Mouse (Mus musculus) embryonic facial prominence, embryonic 12.5 days (tissue): ENCODE results near the gene Arhgap24. TPM values are rescaled to one million over a fixed set of nuclear protein-coding genes. Genes with fewer than 3 reads are reported as not detected.
A peak's percentile ranks its signal among the peaks of the same experiment; 100 is the strongest.

Experiments
- ATAC-seq: fragments of 200-750 bp; cut with Nextera tagmentation; 2 replicates; pipeline ENCODE4 v1.8.0; 2017; ENCODE audit not compliant: insufficient number of reproducible peaks, insufficient read depth, low FRiP score, low TSS enrichment
- H3K27ac ChIP-seq: fragments of 300-500 bp; sonication (generic); 2 replicates; pipeline ENCODE4 v1.5.1; 2016; ENCODE audit warnings: mild to moderate bottlenecking
- H3K27me3 ChIP-seq: fragments of 300-500 bp; sonication (generic); 2 replicates; pipeline ENCODE4 v1.6.1; 2016; ENCODE audit warnings: mild to moderate bottlenecking, moderate library complexity
- H3K36me3 ChIP-seq: fragments of 300-500 bp; sonication (generic); 2 replicates; pipeline ENCODE4 v1.6.1; 2016; ENCODE audit warnings: mild to moderate bottlenecking
- H3K4me1 ChIP-seq: fragments of 300-500 bp; sonication (generic); 2 replicates; pipeline ENCODE4 v1.6.1; 2016
- H3K4me2 ChIP-seq: fragments of 300-500 bp; sonication (generic); replicated peaks from 2 replicates; pipeline ENCODE4 v1.6.1; 2016; ENCODE audit warnings: mild to moderate bottlenecking, moderate library complexity
- H3K4me3 ChIP-seq: fragments of 300-500 bp; sonication (generic); 2 replicates; pipeline ENCODE4 v1.5.1; 2016; ENCODE audit warnings: mild to moderate bottlenecking
- H3K9ac ChIP-seq: fragments of 300-500 bp; sonication (generic); 2 replicates; pipeline ENCODE4 v1.6.1; 2016; ENCODE audit warnings: mild to moderate bottlenecking, moderate library complexity
- H3K9me3 ChIP-seq: fragments of 300-500 bp; sonication (generic); 2 replicates; pipeline ENCODE4 v1.6.1; 2016; ENCODE audit warnings: mild to moderate bottlenecking, moderate library complexity
- WGBS: fragments of 180-500 bp; shearing (Covaris S2); methylation state at CpG from one replicate; pipeline ENCODE4 v1.1.7; 2016; 5-methylcytosine and 5-hydroxymethylcytosine counted together
- polyA plus RNA-seq: library from polyadenylated mRNA; unstranded; fragments of >200 nt; fragmentation: Nextera tagmentation; extraction: Ambion mirVana; gene quantifications from 2 replicates; pipeline ENCODE4 v1.2.1, GENCODE M21; 2016

The Arhgap24 gene
- polyA plus RNA-seq, 1 experiment from 2014 or later, result 22.4 TPM

GRCm38 (mm10) chr5:102591422-102591821, 110.2 kb downstream of the Arhgap24 start:
- Histone ChIP-seq H3K4me1 (no peaks in the 10 kb centered on the region), H3K4me3 (no peak overlapping the region), H3K27ac (no peak overlapping the region), H3K9me3 (no peaks in the 10 kb centered on the region), H3K4me2 (no peak overlapping the region), H3K9ac (no peak overlapping the region), H3K27me3 (no peaks in the 10 kb centered on the region), H3K36me3 (no peaks in the 10 kb centered on the region)
- 91% methylated on average over 1 of the region's 1 CpGs for WGBS
- ATAC-seq, result no peak

GRCm38 (mm10) chr5:102593058-102593457, 111.9 kb downstream of the Arhgap24 start:
- Histone ChIP-seq H3K27me3 (no peaks in the 10 kb centered on the region), H3K9me3 (no peaks in the 10 kb centered on the region), H3K4me1 (no peaks in the 10 kb centered on the region), H3K4me3 (no peak overlapping the region), H3K27ac (no peak overlapping the region), H3K36me3 (no peaks in the 10 kb centered on the region), H3K4me2 (no peak overlapping the region), H3K9ac (no peak overlapping the region)
- 58% methylated on average over 2 of the region's 2 CpGs for WGBS
- no peak for ATAC-seq

- H3K4me3 ChIP-seq, result no peak overlapping the region
- WGBS, result 89% methylated on average over 1 of the region's 1 CpGs
- no peaks in the 10 kb centered on the region for H3K4me1 ChIP-seq
- H3K27ac ChIP-seq, result no peak overlapping the region
- no peak overlapping the region for H3K9ac ChIP-seq
- no peak overlapping the region for H3K4me2 ChIP-seq
- no peak for ATAC-seq
- H3K9me3 ChIP-seq, result no peaks in the 10 kb centered on the region
- no peaks in the 10 kb centered on the region for H3K27me3 ChIP-seq
- no peaks in the 10 kb centered on the region for H3K36me3 ChIP-seq
These were observed 117.9 kb downstream of the Arhgap24 start for GRCm38 (mm10) chr5:102599102-102599501.

- Histone ChIP-seq H3K36me3 (no peaks in the 10 kb centered on the region), H3K9me3 (no peaks in the 10 kb centered on the region), H3K4me3 (no peak overlapping the region), H3K27me3 (no peaks in the 10 kb centered on the region), H3K9ac (no peak overlapping the region), H3K4me1 (no peaks in the 10 kb centered on the region), H3K27ac (no peak overlapping the region), H3K4me2 (no peak overlapping the region)
- no peak for ATAC-seq
- 83% methylated on average over 3 of the region's 3 CpGs for WGBS
These were observed 132.4 kb downstream of the Arhgap24 start for GRCm38 (mm10) chr5:102613571-102613970.

GRCm38 (mm10) chr5:102614081-102614480, 132.9 kb downstream of the Arhgap24 start:
- Histone ChIP-seq H3K4me3 (no peak overlapping the region), H3K36me3 (no peaks in the 10 kb centered on the region), H3K4me2 (no peak overlapping the region), H3K9me3 (no peaks in the 10 kb centered on the region), H3K27ac (no peak overlapping the region), H3K9ac (no peak overlapping the region), H3K27me3 (no peaks in the 10 kb centered on the region), H3K4me1 (no peaks in the 10 kb centered on the region)
- 94% methylated on average over 2 of the region's 2 CpGs for WGBS
- no peak for ATAC-seq

- no peak overlapping the region for H3K27ac ChIP-seq
- no peaks in the 10 kb centered on the region for H3K36me3 ChIP-seq
- no peaks in the 10 kb centered on the region for H3K27me3 ChIP-seq
- no peak overlapping the region for H3K9ac ChIP-seq
- WGBS, result 91% methylated on average over 6 of the region's 6 CpGs
- H3K4me1 ChIP-seq, result no peaks in the 10 kb centered on the region
- no peak for ATAC-seq
- H3K9me3 ChIP-seq, result no peaks in the 10 kb centered on the region
- no peak overlapping the region for H3K4me2 ChIP-seq
- H3K4me3 ChIP-seq, result no peak overlapping the region
These were observed 134.1 kb downstream of the Arhgap24 start for GRCm38 (mm10) chr5:102615249-102615648.

GRCm38 (mm10) chr5:102621036-102621435, 139.8 kb downstream of the Arhgap24 start:
- H3K36me3 ChIP-seq, result no peaks in the 10 kb centered on the region
- no peak overlapping the region for H3K4me2 ChIP-seq
- ATAC-seq, result no peak
- 81% methylated on average over 1 of the region's 1 CpGs for WGBS
- H3K27ac ChIP-seq, result no peak overlapping the region
- no peaks in the 10 kb centered on the region for H3K9me3 ChIP-seq
- H3K27me3 ChIP-seq, result no peaks in the 10 kb centered on the region
- no peak overlapping the region for H3K4me3 ChIP-seq
- no peak overlapping the region for H3K9ac ChIP-seq
- no peaks in the 10 kb centered on the region for H3K4me1 ChIP-seq

GRCm38 (mm10) chr5:102623807-102624435, 142.7 kb downstream of the Arhgap24 start:
- Histone ChIP-seq H3K4me1 (peaks cover 8% of the 10 kb centered on the region; the same call in 1 of the 2 replicates), H3K36me3 (no peaks in the 10 kb centered on the region), H3K27me3 (no peaks in the 10 kb centered on the region), H3K4me2 (no peak overlapping the region), H3K9me3 (no peaks in the 10 kb centered on the region), H3K27ac (no peak overlapping the region), H3K9ac (no peak overlapping the region), H3K4me3 (no peak overlapping the region)
- ATAC-seq, result no peak
- 87% methylated on average over 3 of the region's 3 CpGs for WGBS

GRCm38 (mm10) chr5:102626671-102627070, 145.5 kb downstream of the Arhgap24 start:
- no peak overlapping the region for H3K27ac ChIP-seq
- H3K4me1 ChIP-seq, result peaks cover 12% of the 10 kb centered on the region
- H3K9me3 ChIP-seq, result no peaks in the 10 kb centered on the region
- H3K36me3 ChIP-seq, result no peaks in the 10 kb centered on the region
- H3K9ac ChIP-seq, result no peak overlapping the region
- no peak overlapping the region for H3K4me2 ChIP-seq
- no peak overlapping the region for H3K4me3 ChIP-seq
- 63% methylated on average over 2 of the region's 2 CpGs for WGBS
- no peak for ATAC-seq
- H3K27me3 ChIP-seq, result no peaks in the 10 kb centered on the region

- no peaks in the 10 kb centered on the region for H3K36me3 ChIP-seq
- H3K27me3 ChIP-seq, result no peaks in the 10 kb centered on the region
- no peak for ATAC-seq
- H3K9me3 ChIP-seq, result no peaks in the 10 kb centered on the region
- peaks cover 12% of the 10 kb centered on the region for H3K4me1 ChIP-seq
- 42% methylated on average over 11 of the region's 11 CpGs for WGBS
- H3K9ac ChIP-seq, result no peak overlapping the region
- peak overlapping the region; percentile 50; the same call in 1 of the 2 replicates for H3K27ac ChIP-seq
- H3K4me2 ChIP-seq, result no peak overlapping the region
- H3K4me3 ChIP-seq, result no peak overlapping the region
These were observed 148.2 kb downstream of the Arhgap24 start for GRCm38 (mm10) chr5:102629362-102629771.

GRCm38 (mm10) chr5:102635591-102635990, 154.4 kb downstream of the Arhgap24 start:
- Histone ChIP-seq H3K9me3 (no peaks in the 10 kb centered on the region), H3K27me3 (no peaks in the 10 kb centered on the region), H3K4me1 (0 out of 2 replicates have a peak, but pooled peaks cover 1% of the 10 kb centered on the region), H3K27ac (no peak overlapping the region), H3K4me2 (no peak overlapping the region), H3K4me3 (no peak overlapping the region), H3K9ac (no peak overlapping the region), H3K36me3 (no peaks in the 10 kb centered on the region)
- 72% methylated on average over 4 of the region's 4 CpGs for WGBS
- no peak for ATAC-seq

GRCm38 (mm10) chr5:102639782-102640559, 158.8 kb downstream of the Arhgap24 start:
- H3K4me1 ChIP-seq, result 0 out of 2 replicates have a peak, but pooled peaks cover 7% of the 10 kb centered on the region
- ATAC-seq, result 0 out of 2 replicates have a peak, but pooled peaks have one; percentile 10
- H3K9me3 ChIP-seq, result no peaks in the 10 kb centered on the region
- 0 out of 2 replicates have a peak overlapping the region, but pooled peaks have one; percentile 2 for H3K27ac ChIP-seq
- no peak overlapping the region for H3K4me3 ChIP-seq
- WGBS, result 31% methylated on average over 7 of the region's 7 CpGs
- H3K36me3 ChIP-seq, result no peaks in the 10 kb centered on the region
- H3K9ac ChIP-seq, result no peak overlapping the region
- no peaks in the 10 kb centered on the region for H3K27me3 ChIP-seq
- no peak overlapping the region for H3K4me2 ChIP-seq
